In the genomic region with DNA sequence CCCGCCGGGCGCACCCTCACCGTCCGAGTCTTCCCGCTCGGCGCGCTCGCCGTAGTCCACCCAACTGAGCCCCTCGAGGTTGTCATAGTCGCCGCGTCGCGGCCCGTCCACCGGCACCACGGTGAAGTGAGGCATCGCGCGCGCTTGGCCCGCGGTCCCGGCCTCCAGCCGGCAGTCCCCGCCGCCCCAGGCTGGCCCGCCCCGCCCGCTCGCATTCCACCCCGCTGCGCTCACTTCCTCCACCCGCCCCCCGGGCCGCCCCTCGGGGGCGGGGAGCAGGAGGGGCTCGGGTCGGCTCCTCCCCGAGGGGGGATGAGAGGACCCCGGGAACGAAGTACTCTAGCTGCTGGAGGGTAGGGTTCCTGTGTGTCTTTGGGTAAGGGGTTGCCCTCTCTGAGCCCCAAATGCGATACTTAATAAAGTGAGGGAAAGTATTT, we compare ENCODE assay signal across 8 mouse cellular contexts. TPM values are rescaled to one million over a fixed set of nuclear protein-coding genes. Genes with fewer than 3 reads are reported as not detected.
DNase-seq lines count a peak whose midpoint lies in the region; ATAC-seq lines count a peak whose summit lies in the region.

Gene Slc12a4, minus strand, starts transcription at position 193 of the 437 bp plus-strand sequence.

- H3K9ac ChIP-seq in embryonic facial prominence, embryonic 11.5 days (replicated peaks; ENCODE audit: low read length): peak within 1 kb of the TSS; percentile 77
- peak within 1 kb of the TSS; percentile 86 for H3K9ac ChIP-seq in kidney, embryonic 14.5 days (ENCODE audit: low read depth, low read length)
- H3K9ac ChIP-seq in liver, embryonic 15.5 days: peak within 1 kb of the TSS; percentile 75
- H3K9ac ChIP-seq in neural tube, embryonic 11.5 days (ENCODE audit: low read length): peak within 1 kb of the TSS; percentile 60

- WGBS in embryonic facial prominence, embryonic 11.5 days: under 1% methylated on average over 47 of the region's 47 CpGs
- under 1% methylated on average over 47 of the region's 47 CpGs for WGBS in heart, embryonic 10.5 days
- WGBS in kidney, embryonic 14.5 days: under 1% methylated on average over 47 of the region's 47 CpGs
- 1% methylated on average over 47 of the region's 47 CpGs for WGBS in liver, embryonic 15.5 days (ENCODE audit: insufficient replicate concordance)
- WGBS in neural tube, embryonic 11.5 days: 0% methylated on average over 43 of the region's 47 CpGs

- peak; percentile 76 for ATAC-seq in embryonic facial prominence, embryonic 11.5 days (replicated peaks; ENCODE audit: insufficient number of reproducible peaks, low FRiP score, low TSS enrichment, low read depth)
- peak; percentile 93 for ATAC-seq in kidney, embryonic 14.5 days (ENCODE audit: low FRiP score, low TSS enrichment)
- ATAC-seq in liver, embryonic 15.5 days (ENCODE audit: insufficient read depth): peak; percentile 74
- ATAC-seq in neural tube, embryonic 11.5 days (ENCODE audit: insufficient read depth, low FRiP score, low TSS enrichment): peak; percentile 67

- peaks cover 8% of the 10 kb centered on the region; the same call in 1 of the 2 replicates for H3K4me1 ChIP-seq in embryonic facial prominence, embryonic 11.5 days (ENCODE audit: control insufficient read depth, insufficient read depth, low read length)
- H3K4me1 ChIP-seq in heart, embryonic 10.5 days: peaks cover 66% of the 10 kb centered on the region
- H3K4me1 ChIP-seq in kidney, embryonic 14.5 days (ENCODE audit: control insufficient read depth, insufficient read depth, low read length): peaks cover 10% of the 10 kb centered on the region
- H3K4me1 ChIP-seq in liver, embryonic 15.5 days (replicated peaks): peaks cover 77% of the 10 kb centered on the region
- H3K4me1 ChIP-seq in neural tube, embryonic 11.5 days (ENCODE audit: control insufficient read depth, insufficient read depth, low read length): peaks cover 7% of the 10 kb centered on the region; the same call in 1 of the 2 replicates

- no peaks in the 10 kb centered on the region for H3K27me3 ChIP-seq in embryonic facial prominence, embryonic 11.5 days (ENCODE audit: control insufficient read depth, insufficient read depth, low read length)
- H3K27me3 ChIP-seq in heart, embryonic 10.5 days (ENCODE audit: insufficient read depth, poor library complexity, severe bottlenecking): no peaks in the 10 kb centered on the region
- no peaks in the 10 kb centered on the region for H3K27me3 ChIP-seq in kidney, embryonic 14.5 days (ENCODE audit: control insufficient read depth, insufficient read depth, low read length)
- no peaks in the 10 kb centered on the region for H3K27me3 ChIP-seq in liver, embryonic 15.5 days
- H3K27me3 ChIP-seq in neural tube, embryonic 11.5 days (ENCODE audit: control insufficient read depth, insufficient read depth, low read length): peaks cover 12% of the 10 kb centered on the region

- H3K36me3 ChIP-seq in embryonic facial prominence, embryonic 11.5 days (replicated peaks; ENCODE audit: control insufficient read depth, insufficient read depth, low read depth, low read length): no peaks in the 10 kb centered on the region
- peaks cover 4% of the 10 kb centered on the region; the same call in 1 of the 2 replicates for H3K36me3 ChIP-seq in heart, embryonic 10.5 days
- no peaks in the 10 kb centered on the region for H3K36me3 ChIP-seq in kidney, embryonic 14.5 days (ENCODE audit: control insufficient read depth, insufficient read depth, low read length)
- no peaks in the 10 kb centered on the region for H3K36me3 ChIP-seq in liver, embryonic 15.5 days (replicated peaks)
- H3K36me3 ChIP-seq in neural tube, embryonic 11.5 days (ENCODE audit: control insufficient read depth, insufficient read depth, low read length): no peaks in the 10 kb centered on the region

- H3K4me3 ChIP-seq in embryonic facial prominence, embryonic 11.5 days (ENCODE audit: low read depth, low read length): peak within 1 kb of the TSS; percentile 74
- peak within 1 kb of the TSS; percentile 84 for H3K4me3 ChIP-seq in heart, embryonic 10.5 days
- H3K4me3 ChIP-seq in kidney, embryonic 14.5 days (ENCODE audit: low read length): peak within 1 kb of the TSS; percentile 83
- H3K4me3 ChIP-seq in liver, embryonic 15.5 days (replicated peaks): peak within 1 kb of the TSS; percentile 77
- peak within 1 kb of the TSS; percentile 53 for H3K4me3 ChIP-seq in neural tube, embryonic 11.5 days (ENCODE audit: low read depth, low read length)

- H3K4me2 ChIP-seq in embryonic facial prominence, embryonic 11.5 days (ENCODE audit: low read depth, low read length): peak within 1 kb of the TSS; percentile 76
- H3K4me2 ChIP-seq in kidney, embryonic 14.5 days (replicated peaks; ENCODE audit: low read depth, low read length): peak within 1 kb of the TSS; percentile 78
- H3K4me2 ChIP-seq in liver, embryonic 15.5 days: peak within 1 kb of the TSS; percentile 97
- peak within 1 kb of the TSS; percentile 60 for H3K4me2 ChIP-seq in neural tube, embryonic 11.5 days (ENCODE audit: low read depth)

- no peak for DNase-seq in left cerebral cortex, adult 18-20 months (ENCODE audit: low spot score in 2 of 2)
- no peak for DNase-seq in left cerebral cortex, adult 11 months (ENCODE audit: low spot score)
- DNase-seq in embryonic facial prominence, embryonic 11.5 days (ENCODE audit: low spot score): peak; percentile 93
- peak; percentile 93 for DNase-seq in heart, embryonic 10.5 days (ENCODE audit: low spot score)
- DNase-seq in neural tube, embryonic 11.5 days (ENCODE audit: low spot score): peak; percentile 83
- DNase-seq in testis, postnatal 14 days (ENCODE audit: low spot score): peak; percentile 74

- peak within 1 kb of the TSS; percentile 65; the same call in 1 of the 2 replicates for H3K27ac ChIP-seq in embryonic facial prominence, embryonic 11.5 days (replicated peaks; ENCODE audit: low read depth, low read length)
- peak within 1 kb of the TSS; percentile 95 for H3K27ac ChIP-seq in heart, embryonic 10.5 days
- peak within 1 kb of the TSS; percentile 78; the same call in 1 of the 2 replicates for H3K27ac ChIP-seq in kidney, embryonic 14.5 days (ENCODE audit: low read depth, low read length)
- H3K27ac ChIP-seq in liver, embryonic 15.5 days (replicated peaks): peak within 1 kb of the TSS; percentile 93
- H3K27ac ChIP-seq in neural tube, embryonic 11.5 days (ENCODE audit: low read depth, low read length): no peak within 1 kb of the TSS

- H3K9me3 ChIP-seq in embryonic facial prominence, embryonic 11.5 days (replicated peaks; ENCODE audit: control insufficient read depth, low read length): no peaks in the 10 kb centered on the region
- no peaks in the 10 kb centered on the region for H3K9me3 ChIP-seq in heart, embryonic 10.5 days
- no peaks in the 10 kb centered on the region for H3K9me3 ChIP-seq in kidney, embryonic 14.5 days (ENCODE audit: control insufficient read depth, low read length)
- no peaks in the 10 kb centered on the region for H3K9me3 ChIP-seq in liver, embryonic 15.5 days (replicated peaks)
- no peaks in the 10 kb centered on the region for H3K9me3 ChIP-seq in neural tube, embryonic 11.5 days (ENCODE audit: control insufficient read depth, low read length)

RNA-seq across cellular contexts. Expression of gene Slc12a4, which starts in this region (rescaled TPM):
- 10 to 100 TPM; 17.3 to 19.2 TPM for total RNA-seq in left cerebral cortex, adult 18-20 months (2021)
- polyA plus RNA-seq in embryonic facial prominence, embryonic 11.5 days (2014; fragmentation: Nextera tagmentation; extraction: Ambion mirVana): 16.8 and 19.0 TPM in 2 replicates
- polyA plus RNA-seq in heart, embryonic 10.5 days (2016; fragmentation: Nextera tagmentation; extraction: Ambion mirVana): 45.1 and 56.1 TPM in 2 replicates
- 16.8 and 21.8 TPM in 2 replicates for polyA plus RNA-seq in kidney, embryonic 14.5 days (2014; fragmentation: Nextera tagmentation; extraction: Ambion mirVana)
- polyA plus RNA-seq in liver, embryonic 15.5 days (2015; fragmentation: Nextera tagmentation; extraction: Ambion mirVana): 10.6 and 11.9 TPM in 2 replicates
- 10.3 and 13.0 TPM in 2 replicates for polyA plus RNA-seq in neural tube, embryonic 11.5 days (2014; fragmentation: Nextera tagmentation; extraction: Ambion mirVana)

Comparison
In these comparisons a context has a peak if more than half of its experiments do, and no peak if none do; other contexts are left out.
1. DNase-seq: peak in embryonic facial prominence, embryonic 11.5 days (single experiment), heart, embryonic 10.5 days (single experiment), neural tube, embryonic 11.5 days (single experiment) and testis, postnatal 14 days (single experiment); none in left cerebral cortex, adult 18-20 months (0 of 2) and left cerebral cortex, adult 11 months (single experiment).
2. Peak in every context shown above with its lines, with median percentiles within 50 percentile points of each other: ATAC-seq, H3K4me2 ChIP-seq, H3K4me3 ChIP-seq and H3K9ac ChIP-seq.